Mouse (Mus musculus) E14TG2a.4 (cell line): ENCODE data around the gene Tspan9.

Source experiments
- CTCF ChIP-seq: conservative IDR thresholded peaks from 2 replicates; pipeline ENCODE4 v1.5.1; 2014; ENCODE audit warnings: low read length
- NANOG ChIP-seq: IDR thresholded peaks from 2 replicates; pipeline ENCODE4 v1.6.1; 2014; ENCODE audit warnings: borderline replicate concordance, low read length, mixed read lengths
- POU5F1 ChIP-seq: IDR thresholded peaks from 2 replicates; pipeline ENCODE4 v1.6.1; 2014; ENCODE audit warnings: low read length, borderline replicate concordance

DNA sequence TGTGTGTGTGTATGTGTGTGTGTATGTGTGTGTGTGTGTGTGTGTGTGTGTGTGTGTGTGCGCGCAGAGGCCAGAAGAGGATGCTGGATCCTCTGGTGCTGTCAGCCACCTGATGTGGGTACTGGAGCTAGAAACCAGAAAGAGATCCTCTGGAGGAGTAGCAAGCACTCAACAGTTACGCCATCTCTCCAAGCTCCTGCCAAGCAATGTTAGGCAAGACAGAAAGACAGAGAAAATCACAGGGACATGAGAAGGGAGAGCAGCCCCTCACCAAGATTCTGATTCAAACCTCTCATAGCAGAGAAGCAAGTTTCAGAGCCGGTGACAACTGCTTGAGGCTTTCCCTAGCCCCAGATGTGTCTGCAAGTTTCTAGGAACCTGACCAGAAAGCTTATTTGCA lies 5.5 kb downstream of the Tspan9 start:
- TF ChIP-seq CTCF = no peak
- no peak for TF ChIP-seq NANOG
- TF ChIP-seq POU5F1 = no peak
